Mouse (Mus musculus) brain, embryonic 14.5 days (tissue): Measurements from ENCODE around the gene Ppp2r1b.

Experiments used
- CTCF ChIP-seq: fragments of 200-500 bp; IDR thresholded peaks from 2 replicates; pipeline ENCODE4 v1.5.1; 2012; ENCODE audit warnings: inconsistent platforms, mild to moderate bottlenecking, moderate library complexity, borderline replicate concordance; ENCODE audit not compliant: insufficient read depth, insufficient read length; ENCODE audit errors: extremely low read depth
- POLR2A ChIP-seq: fragments of 200-500 bp; IDR thresholded peaks from 2 replicates; pipeline ENCODE4 v1.6.1; 2012; ENCODE audit warnings: mild to moderate bottlenecking, inconsistent platforms, borderline replicate concordance; ENCODE audit not compliant: poor library complexity, insufficient read depth, insufficient read length, severe bottlenecking; ENCODE audit errors: extremely low read depth

DNA sequence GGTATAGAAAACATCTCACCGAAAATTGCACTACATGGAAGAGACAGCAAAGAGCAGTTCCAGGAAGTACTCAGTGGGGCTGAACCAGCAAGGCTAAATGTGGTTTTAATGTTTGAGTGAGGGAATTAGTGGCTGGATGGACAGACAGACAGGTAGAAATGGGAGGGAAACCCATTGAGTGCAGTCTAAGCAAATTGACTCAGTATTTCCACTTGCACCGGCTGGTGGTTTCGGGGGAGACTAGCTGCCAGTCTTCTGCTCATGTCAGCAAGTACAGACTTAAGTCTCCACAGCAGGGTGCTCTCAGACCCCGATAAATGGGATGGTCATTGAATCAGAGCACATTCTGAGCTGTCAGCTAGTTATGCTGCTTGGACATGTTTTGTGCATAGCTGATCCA, 9.0 kb upstream of the Ppp2r1b start:
- no peak for TF ChIP-seq CTCF
- no peak for TF ChIP-seq POLR2A
